Mouse (Mus musculus) MEL (cell line): Measurements from ENCODE around the gene Gm14569. TPM values are rescaled to one million over a fixed set of nuclear protein-coding genes. Genes with fewer than 3 reads are reported as not detected.

Experiments used
- DNase-seq: peaks from one replicate; pipeline ENCODE4 v3.0.0; 2011; ENCODE audit warnings: low read depth, low spot score
- H3K27ac ChIP-seq: 2 replicates; pipeline ENCODE4 v1.5.1; 2012; ENCODE audit warnings: low read depth, mild to moderate bottlenecking, control low read depth, low read length, moderate library complexity; ENCODE audit not compliant: control insufficient read depth
- H3K27me3 ChIP-seq, 2 experiments: fragments of 150-350 bp in 1 of 2; sonication (generic) in 1 of 2; 2 replicates each; pipeline ENCODE4 v1.6.1; 2012; ENCODE audit warnings: low read length in 2 of 2, mild to moderate bottlenecking in 2 of 2, improper control_type of control experiment in 1 of 2, moderate library complexity in 1 of 2; ENCODE audit not compliant: insufficient read depth in 2 of 2, control insufficient read depth in 1 of 2
- H3K36me3 ChIP-seq, 2 experiments: 2 replicates each; pipeline ENCODE4 v1.6.1; 2012 to 2014; ENCODE audit warnings: low read length in 2 of 2, improper control_type of control experiment in 1 of 2, inconsistent platforms in 1 of 2, mild to moderate bottlenecking in 1 of 2; ENCODE audit not compliant: insufficient read depth in 2 of 2, control insufficient read depth in 1 of 2
- H3K4me1 ChIP-seq, 2 experiments: fragments of 150-350 bp in 1 of 2; sonication (generic) in 1 of 2; 2 replicates each; pipeline ENCODE4 v1.6.1; 2012; ENCODE audit warnings: low read length in 2 of 2, improper control_type of control experiment in 1 of 2, mild to moderate bottlenecking in 1 of 2; ENCODE audit not compliant: insufficient read depth in 2 of 2, control insufficient read depth in 1 of 2
- H3K4me3 ChIP-seq, 2 experiments: fragments of 150-350 bp in 1 of 2; sonication (generic) in 1 of 2; 2 replicates each; pipeline ENCODE4 v1.5.1; 2012; ENCODE audit warnings: low read depth in 2 of 2, low read length in 2 of 2, mild to moderate bottlenecking in 2 of 2, moderate library complexity in 2 of 2, control low read depth in 1 of 2, improper control_type of control experiment in 1 of 2; ENCODE audit not compliant: control insufficient read depth in 1 of 2, insufficient read depth in 1 of 2
- H3K79me2 ChIP-seq: 2 replicates; pipeline ENCODE4 v1.6.1; 2012; ENCODE audit warnings: mild to moderate bottlenecking, low read length, moderate library complexity; ENCODE audit not compliant: control insufficient read depth, poor library complexity, insufficient read depth
- H3K9ac ChIP-seq: 2 replicates; pipeline ENCODE4 v1.6.1; 2012; ENCODE audit warnings: low read depth, mild to moderate bottlenecking, control low read depth, low read length, moderate library complexity; ENCODE audit not compliant: control insufficient read depth, poor library complexity, severe bottlenecking
- H3K9me3 ChIP-seq: fragments of 150-350 bp; sonication (generic); replicated peaks from 2 replicates; pipeline ENCODE4 v1.6.1; 2012; ENCODE audit warnings: mild to moderate bottlenecking, low read length, improper control_type of control experiment, moderate library complexity; ENCODE audit not compliant: insufficient read depth
- CHD1 ChIP-seq: IDR thresholded peaks from 2 replicates; pipeline ENCODE4 v1.6.1; 2012; ENCODE audit warnings: low read depth, mild to moderate bottlenecking, inconsistent platforms, low read length, improper control_type of control experiment
- EP300 ChIP-seq, 2 experiments: IDR thresholded peaks; 2 replicates each; pipeline ENCODE4 v1.6.1; 2011; ENCODE audit warnings: improper control_type of control experiment in 2 of 2, low read length in 2 of 2, low read depth in 1 of 2, mild to moderate bottlenecking in 1 of 2
- GATA1 ChIP-seq: IDR thresholded peaks from 2 replicates; pipeline ENCODE4 v1.6.1; 2011; ENCODE audit warnings: low read depth, low read length, improper control_type of control experiment
- KAT2A ChIP-seq: conservative IDR thresholded peaks from 2 replicates; pipeline ENCODE4 v1.6.1; 2012; ENCODE audit warnings: low read depth, low read length, improper control_type of control experiment, inconsistent platforms
- MAFK ChIP-seq: IDR thresholded peaks from 2 replicates; pipeline ENCODE4 v1.6.1; 2011; ENCODE audit warnings: low read depth, mild to moderate bottlenecking, low read length, improper control_type of control experiment, borderline replicate concordance
- MEF2A ChIP-seq: IDR thresholded peaks from 2 replicates; pipeline ENCODE4 v1.6.1; 2014; ENCODE audit warnings: low read depth, mild to moderate bottlenecking, inconsistent platforms, low read length, improper control_type of control experiment; ENCODE audit not compliant: poor library complexity, insufficient replicate concordance, severe bottlenecking; ENCODE audit errors: extremely low read depth
- MXI1 ChIP-seq: IDR thresholded peaks from 2 replicates; pipeline ENCODE4 v1.6.1; 2011; ENCODE audit warnings: mild to moderate bottlenecking, low read depth, low read length, improper control_type of control experiment
- MYB ChIP-seq: IDR thresholded peaks from 2 replicates; pipeline ENCODE4 v1.6.1; 2011; ENCODE audit warnings: mild to moderate bottlenecking, low read depth, low read length, improper control_type of control experiment
- MYC ChIP-seq: IDR thresholded peaks from 2 replicates; pipeline ENCODE4 v1.6.1; 2011; ENCODE audit warnings: low read depth, mild to moderate bottlenecking, low read length, improper control_type of control experiment, moderate library complexity
- NELFE ChIP-seq: IDR thresholded peaks from 2 replicates; pipeline ENCODE4 v1.6.1; 2011; ENCODE audit warnings: low read depth, low read length, improper control_type of control experiment
- NRF1 ChIP-seq: IDR thresholded peaks from 2 replicates; pipeline ENCODE4 v1.6.1; 2014; ENCODE audit warnings: low read depth, mild to moderate bottlenecking, inconsistent platforms, low read length, improper control_type of control experiment, moderate library complexity; ENCODE audit not compliant: poor library complexity, insufficient read depth, severe bottlenecking
- POLR2A ChIP-seq, 2 experiments: IDR thresholded peaks; 2 replicates each; pipeline ENCODE4 v1.6.1; 2011 to 2012; ENCODE audit warnings: low read length in 2 of 2, mild to moderate bottlenecking in 2 of 2, control low read depth in 1 of 2, improper control_type of control experiment in 1 of 2, low read depth in 1 of 2, moderate library complexity in 1 of 2; ENCODE audit not compliant: control insufficient read depth in 1 of 2, insufficient read depth in 1 of 2, poor library complexity in 1 of 2
- POLR2AphosphoS2 ChIP-seq: IDR thresholded peaks from 2 replicates; pipeline ENCODE4 v1.6.1; 2011; ENCODE audit warnings: low read length, improper control_type of control experiment
- RAD21 ChIP-seq: IDR thresholded peaks from 2 replicates; pipeline ENCODE4 v1.6.1; 2011; ENCODE audit warnings: mild to moderate bottlenecking, low read depth, low read length, improper control_type of control experiment
- TAL1 ChIP-seq: IDR thresholded peaks from 2 replicates; pipeline ENCODE4 v1.6.1; 2012; ENCODE audit warnings: mild to moderate bottlenecking, inconsistent platforms, low read length, moderate library complexity, mixed read lengths
- TBP ChIP-seq: IDR thresholded peaks from 2 replicates; pipeline ENCODE4 v1.8.0; 2011; ENCODE audit warnings: low read depth, low read length, improper control_type of control experiment
- UBTF ChIP-seq: IDR thresholded peaks from 2 replicates; pipeline ENCODE4 v1.6.1; 2012; ENCODE audit warnings: low read depth, mild to moderate bottlenecking, inconsistent platforms, low read length, improper control_type of control experiment, moderate library complexity, borderline replicate concordance; ENCODE audit not compliant: insufficient read depth
- USF1 ChIP-seq: IDR thresholded peaks from 2 replicates; pipeline ENCODE4 v1.6.1; 2014; ENCODE audit warnings: low read depth, mild to moderate bottlenecking, inconsistent platforms, low read length, improper control_type of control experiment, moderate library complexity
- USF2 ChIP-seq, 2 experiments: IDR thresholded peaks; 2 replicates each; pipeline ENCODE4 v1.6.1; 2011 to 2012; ENCODE audit warnings: improper control_type of control experiment in 2 of 2, low read length in 2 of 2, borderline replicate concordance in 1 of 2, inconsistent platforms in 1 of 2, low read depth in 1 of 2, mild to moderate bottlenecking in 1 of 2; ENCODE audit not compliant: insufficient read depth in 1 of 2
- ZNF384 ChIP-seq: IDR thresholded peaks from 2 replicates; pipeline ENCODE4 v1.6.1; 2012; ENCODE audit warnings: low read depth, mild to moderate bottlenecking, inconsistent platforms, low read length, improper control_type of control experiment
- polyA plus RNA-seq, 2 experiments: library from polyadenylated mRNA; stranded (reverse) in 1 of 2; unstranded in 1 of 2; fragments of >175 nt in 1 of 2; fragments of >200 nt in 1 of 2; gene quantifications; 2 replicates each; pipeline versions ENCODE4 v1.2.1 to v1.2.4; 2012; ENCODE audit warnings: low replicate concordance in 2 of 2, low read depth in 1 of 2; ENCODE audit not compliant: insufficient read length in 2 of 2, insufficient read depth in 1 of 2, missing spikeins in 1 of 2
- total RNA-seq: library from RNA; depleted of rRNA; stranded (reverse); fragments of 300-350 nt; gene quantifications from 2 replicates; pipeline ENCODE4 v1.2.3, GENCODE M21; 2012; rRNA removed

Gm14569 gene
- total and polyA plus RNA-seq, 3 experiments = 0.01 TPM; not detected in 2

GRCm38 (mm10) chrX:36385340-36385739, 106.3 kb downstream of the Gm14569 start:
- Histone ChIP-seq H3K4me1 (no peaks in the 10 kb centered on the region), H3K79me2 (no peaks in the 10 kb centered on the region), H3K27me3 (no peaks in the 10 kb centered on the region), H3K36me3 (no peaks in the 10 kb centered on the region), H3K27ac (no peak overlapping the region), H3K9me3 (no peaks in the 10 kb centered on the region), H3K4me3 (no peak overlapping the region), H3K9ac (no peak overlapping the region)
- TF ChIP-seq EP300 (IDR thresholded peaks at IDR 0.05; ENCODE audit: low read depth in 1 of 2, low read length in 2 of 2) = no peak
- no peak for TF ChIP-seq RAD21
- TF ChIP-seq CHD1 = no peak
- TF ChIP-seq MAFK = no peak
- TF ChIP-seq USF1 = no peak
- TF ChIP-seq ZNF384 = no peak
- no peak for TF ChIP-seq MXI1
- no peak for TF ChIP-seq POLR2AphosphoS2
- TF ChIP-seq TBP = no peak
- no peak for TF ChIP-seq MEF2A
- no peak for TF ChIP-seq MYC
- TF ChIP-seq UBTF = no peak
- TF ChIP-seq KAT2A = no peak
- TF ChIP-seq POLR2A (IDR thresholded peaks at IDR 0.05; ENCODE audit: control insufficient read depth in 1 of 2, insufficient read depth in 1 of 2, low read depth in 1 of 2, low read length in 2 of 2, poor library complexity in 1 of 2) = no peak
- TF ChIP-seq GATA1 = no peak
- no peak for TF ChIP-seq MYB
- no peak for TF ChIP-seq USF2 (IDR thresholded peaks at IDR 0.05; ENCODE audit: borderline replicate concordance in 1 of 2, insufficient read depth in 1 of 2, low read depth in 1 of 2, low read length in 2 of 2)
- TF ChIP-seq TAL1 = no peak
- no peak for TF ChIP-seq NELFE
- no peak for TF ChIP-seq NRF1
- no peak for DNase-seq

Other genes starting within 250 kb of the Gm14569 start
- gene Lonrf3, start 163.5 kb downstream of the Gm14569 start, total RNA-seq = not detected in 2 replicates
- gene Lonrf3, start 163.5 kb downstream of the Gm14569 start, polyA plus RNA-seq = not detected
- gene Gm6268, start 90.5 kb downstream of the Gm14569 start, total RNA-seq = not detected in 2 replicates
- gene Gm6268, start 90.5 kb downstream of the Gm14569 start, polyA plus RNA-seq = not detected
- 92.7 and 97.1 TPM in 2 replicates for gene Pgrmc1, start 106.4 kb upstream of the Gm14569 start, total RNA-seq
- gene Pgrmc1, start 106.4 kb upstream of the Gm14569 start, polyA plus RNA-seq = 10 to 100 TPM; 78.9 to 88.3 TPM
- gene Akap17b, start 153.6 kb upstream of the Gm14569 start, total RNA-seq = 1.3 TPM in 2 replicates
- 1 to 10 TPM in 1 of 2 experiments, not detected in 1; 1.6 TPM for gene Akap17b, start 153.6 kb upstream of the Gm14569 start, polyA plus RNA-seq